16 mouse cellular contexts compared by ENCODE assay signal in genomic region chr9:116462232-116462631, GRCm38 (mm10).
"Had no signal": no experiment of that assay in that cellular context is flagged by ENCODE, and none has a peak within 500 bp of the region (broad histone marks: within the 10 kb centered on the region; RNA-seq: fewer than 3 reads in every experiment).

No protein-coding gene starts in this region.

- H3K4me3 ChIP-seq: neural tube, embryonic 13.5 days; neural tube, embryonic 15.5 days; stomach, embryonic 15.5 days had no signal

- DNase-seq: retina, postnatal 1 day; right cerebral cortex, adult 18-20 months; right cerebral cortex, postnatal 14 days; right cerebral cortex, postnatal 25 days; right cerebral cortex, postnatal 4 days; spleen, adult 18-20 months; thymus, adult 18-20 months; thymus, adult 2 months; thymus, postnatal 14 days; thymus, postnatal 25 days; thymus, postnatal 36 days; thymus, postnatal 4 days had no signal

- H3K9me3 ChIP-seq: neural tube, embryonic 13.5 days; neural tube, embryonic 15.5 days; stomach, embryonic 15.5 days had no signal

- H3K27ac ChIP-seq: neural tube, embryonic 13.5 days; neural tube, embryonic 15.5 days; stomach, embryonic 15.5 days; stomach, postnatal 0 days had no signal

- H3K9ac ChIP-seq: neural tube, embryonic 13.5 days; neural tube, embryonic 15.5 days; stomach, embryonic 15.5 days had no signal

- H3K4me1 ChIP-seq: stomach, embryonic 15.5 days had no signal

- H3K36me3 ChIP-seq: neural tube, embryonic 13.5 days; neural tube, embryonic 15.5 days; stomach, embryonic 15.5 days had no signal
